Mouse (Mus musculus): ENCODE results near the gene Dbx2. TPM values are rescaled to one million over a fixed set of nuclear protein-coding genes. Genes with fewer than 3 reads are reported as not detected.

Gene Dbx2
- total and polyA plus RNA-seq, 3 experiments, result 0.04 to 0.15 TPM; not detected in 1

- no peak overlapping the region for H3K4me3 ChIP-seq (ENCODE audit: control insufficient read depth in 1 of 2, insufficient read depth in 1 of 2, low read depth in 2 of 2, low read length in 2 of 2)
- H3K27me3 ChIP-seq (ENCODE audit: control insufficient read depth in 1 of 2, insufficient read depth in 2 of 2, low read length in 2 of 2), result peaks cover 3 to 7% of the 10 kb centered on the region in 2 experiments
- no peak for DNase-seq (ENCODE audit: low read depth, low spot score)
- no peak overlapping the region for H3K27ac ChIP-seq (ENCODE audit: control insufficient read depth, low read depth, low read length)
- no peaks in the 10 kb centered on the region for H3K4me1 ChIP-seq (ENCODE audit: control insufficient read depth in 1 of 2, insufficient read depth in 2 of 2, low read length in 2 of 2)
- H3K79me2 ChIP-seq (ENCODE audit: control insufficient read depth, insufficient read depth, low read length, poor library complexity), result no peaks in the 10 kb centered on the region
- no peak for TF ChIP-seq UBTF (IDR thresholded peaks at IDR 0.05; ENCODE audit: borderline replicate concordance, insufficient read depth, low read depth, low read length)
- TF ChIP-seq POLR2AphosphoS2 (IDR thresholded peaks at IDR 0.05; ENCODE audit: low read length), result no peak
- no peak for TF ChIP-seq CHD2 (IDR thresholded peaks at IDR 0.05; ENCODE audit: low read length)
- H3K9me3 ChIP-seq (replicated peaks; ENCODE audit: insufficient read depth, low read length), result no peaks in the 10 kb centered on the region
- no peak overlapping the region for H3K9ac ChIP-seq (ENCODE audit: control insufficient read depth, low read depth, low read length, poor library complexity, severe bottlenecking)
- no peaks in the 10 kb centered on the region for H3K36me3 ChIP-seq (ENCODE audit: control insufficient read depth in 1 of 2, insufficient read depth in 2 of 2, low read length in 2 of 2)
Measured at GRCm38 (mm10) chr15:95701573-95701972, 45.8 kb upstream of the Dbx2 start.

GRCm38 (mm10) chr15:95699371-95699770 is 43.6 kb upstream of the Dbx2 start:
- no peak overlapping the region for H3K27ac ChIP-seq (ENCODE audit: control insufficient read depth, low read depth, low read length)
- no peaks in the 10 kb centered on the region for H3K9me3 ChIP-seq (replicated peaks; ENCODE audit: insufficient read depth, low read length)
- peaks cover 3 to 7% of the 10 kb centered on the region in 2 experiments for H3K27me3 ChIP-seq (ENCODE audit: control insufficient read depth in 1 of 2, insufficient read depth in 2 of 2, low read length in 2 of 2)
- no peaks in the 10 kb centered on the region for H3K36me3 ChIP-seq (ENCODE audit: control insufficient read depth in 1 of 2, insufficient read depth in 2 of 2, low read length in 2 of 2)
- H3K4me1 ChIP-seq (ENCODE audit: control insufficient read depth in 1 of 2, insufficient read depth in 2 of 2, low read length in 2 of 2), result no peaks in the 10 kb centered on the region
- H3K79me2 ChIP-seq (ENCODE audit: control insufficient read depth, insufficient read depth, low read length, poor library complexity), result no peaks in the 10 kb centered on the region
- H3K9ac ChIP-seq (ENCODE audit: control insufficient read depth, low read depth, low read length, poor library complexity, severe bottlenecking), result no peak overlapping the region
- TF ChIP-seq TAL1 (IDR thresholded peaks at IDR 0.05; ENCODE audit: low read length), result no peak
- TF ChIP-seq ZKSCAN1 (IDR thresholded peaks at IDR 0.05; ENCODE audit: low read depth, low read length), result no peak
- TF ChIP-seq CTCF (IDR thresholded peaks at IDR 0.05 in 2 of 3, conservative IDR thresholded peaks at IDR 0.05 in 1 of 3; ENCODE audit: control insufficient read depth in 1 of 3, insufficient read depth in 1 of 3, low read depth in 2 of 3, low read length in 3 of 3, poor library complexity in 1 of 3, severe bottlenecking in 1 of 3), result no peak
- no peak for TF ChIP-seq RCOR1 (IDR thresholded peaks at IDR 0.05; ENCODE audit: low read depth, low read length)
- TF ChIP-seq HCFC1 (IDR thresholded peaks at IDR 0.05; ENCODE audit: low read depth, low read length), result no peak
- TF ChIP-seq MYB (IDR thresholded peaks at IDR 0.05; ENCODE audit: low read depth, low read length), result no peak
- TF ChIP-seq NELFE (IDR thresholded peaks at IDR 0.05; ENCODE audit: low read depth, low read length), result no peak
- no peak for TF ChIP-seq CHD2 (IDR thresholded peaks at IDR 0.05; ENCODE audit: low read length)
- TF ChIP-seq JUND (IDR thresholded peaks at IDR 0.05; ENCODE audit: low read depth, low read length), result no peak
- no peak for TF ChIP-seq ZMIZ1 (IDR thresholded peaks at IDR 0.05; ENCODE audit: low read depth, low read length)
- TF ChIP-seq POLR2AphosphoS2 (IDR thresholded peaks at IDR 0.05; ENCODE audit: low read length), result no peak
- no peak for TF ChIP-seq GABPA (IDR thresholded peaks at IDR 0.05; ENCODE audit: low read depth, low read length)
- TF ChIP-seq MYC (IDR thresholded peaks at IDR 0.05; ENCODE audit: low read depth, low read length), result no peak
- no peak for TF ChIP-seq UBTF (IDR thresholded peaks at IDR 0.05; ENCODE audit: borderline replicate concordance, insufficient read depth, low read depth, low read length)
- no peak for TF ChIP-seq ELF1 (IDR thresholded peaks at IDR 0.05; ENCODE audit: low read depth, low read length)
- no peak for TF ChIP-seq USF2 (IDR thresholded peaks at IDR 0.05; ENCODE audit: borderline replicate concordance in 1 of 2, insufficient read depth in 1 of 2, low read depth in 1 of 2, low read length in 2 of 2)
- TF ChIP-seq POLR2A (IDR thresholded peaks at IDR 0.05; ENCODE audit: control insufficient read depth in 1 of 2, insufficient read depth in 1 of 2, low read depth in 1 of 2, low read length in 2 of 2, poor library complexity in 1 of 2), result no peak
- TF ChIP-seq ETS1 (IDR thresholded peaks at IDR 0.05; ENCODE audit: low read depth, low read length), result no peak
- no peak overlapping the region for H3K4me3 ChIP-seq (ENCODE audit: control insufficient read depth in 1 of 2, insufficient read depth in 1 of 2, low read depth in 2 of 2, low read length in 2 of 2)
- no peak for DNase-seq (ENCODE audit: low read depth, low spot score)

Data from MEL (cell line).